Mouse (Mus musculus): Measurements from ENCODE around the gene Pde6d.
A peak's percentile ranks its signal among the peaks of the same experiment; 100 is the strongest.

Pde6d gene

GRCm38 (mm10) chr1:86503165-86503747 lies 79.2 kb downstream of the Pde6d start:
- peak; percentile 74 for DNase-seq (ENCODE audit: low spot score)

GRCm38 (mm10) chr1:86502221-86503048 lies 80.0 kb downstream of the Pde6d start:
- DNase-seq (ENCODE audit: low spot score), result no peak

- peak; percentile 94 for DNase-seq (ENCODE audit: low spot score)
These were observed 80.9 kb downstream of the Pde6d start for GRCm38 (mm10) chr1:86501559-86501958.

- DNase-seq (ENCODE audit: low spot score), result peak; percentile 58
These were observed 81.3 kb downstream of the Pde6d start for GRCm38 (mm10) chr1:86501114-86501532.

- DNase-seq (ENCODE audit: low spot score), result no peak
These were observed 81.7 kb downstream of the Pde6d start for GRCm38 (mm10) chr1:86500681-86501080.

- peak; percentile 77 for DNase-seq (ENCODE audit: low spot score)
These were observed 82.5 kb downstream of the Pde6d start for GRCm38 (mm10) chr1:86499903-86500302.

- no peak for DNase-seq (ENCODE audit: low spot score)
These were observed 83.8 kb downstream of the Pde6d start for GRCm38 (mm10) chr1:86498611-86499010.

- no peak for DNase-seq (ENCODE audit: low spot score)
These were observed 84.4 kb downstream of the Pde6d start for GRCm38 (mm10) chr1:86497986-86498385.

- DNase-seq (ENCODE audit: low spot score), result no peak
These were observed 85.1 kb downstream of the Pde6d start for GRCm38 (mm10) chr1:86497361-86497760.

- no peak for DNase-seq (ENCODE audit: low spot score)
These were observed 86.1 kb downstream of the Pde6d start for GRCm38 (mm10) chr1:86496340-86496739.

GRCm38 (mm10) chr1:86493783-86494182 lies 88.6 kb downstream of the Pde6d start:
- DNase-seq (ENCODE audit: low spot score), result no peak

All from urinary bladder, postnatal 14 days (tissue).